Mouse (Mus musculus) right cerebral cortex, postnatal 4 days (tissue): ENCODE results near the gene Tceal5.

Experiments used
- DNase-seq: peaks from one replicate; pipeline ENCODE4 v3.0.0-alpha.2; 2022

Gene Tceal5

GRCm38 (mm10) chrX:136171189-136172117, 32.2 kb downstream of the Tceal5 start:
- peak; percentile 47 for DNase-seq

- no peak for DNase-seq
Measured at GRCm38 (mm10) chrX:136170625-136171024, 33.1 kb downstream of the Tceal5 start.
